ENCODE assay signal across 8 mouse cellular contexts in genomic region chr6:34495140-34495551, GRCm38 (mm10). TPM values are rescaled to one million over a fixed set of nuclear protein-coding genes. Genes with fewer than 3 reads are reported as not detected.
DNase-seq lines count a peak whose midpoint lies in the region.
"Had no signal": no experiment of that assay in that cellular context is flagged by ENCODE, and none has a peak within 500 bp of the region (broad histone marks: within the 10 kb centered on the region; RNA-seq: fewer than 3 reads in every experiment).

No protein-coding gene starts in this region.

- DNase-seq in 416B (ENCODE audit: low read depth), result peak; percentile 69
- peak; percentile 18 for DNase-seq in CD4-positive, CD25-positive, alpha-beta regulatory T cell, adult 2 months (ENCODE audit: low read depth, low spot score)
- peak; percentile 60 to 68 for DNase-seq in kidney, adult 8-10 months
- peak; percentile 33 for DNase-seq in lung, postnatal 36 days
- no peak for DNase-seq in right cerebral cortex, adult 2 months (ENCODE audit: low spot score in 2 of 2)
- DNase-seq in layer of hippocampus, adult 9-11 months, result no peak
- no peak for DNase-seq in left cerebral cortex, adult 18-20 months (ENCODE audit: low spot score in 2 of 2)
- DNase-seq: cerebellum, adult 8-10 months had no signal

RNA-seq across cellular contexts. Expression of gene Bpgm, which starts 19.1 kb away (rescaled TPM):
- total RNA-seq in left cerebral cortex, adult 18-20 months (2021), result 10 to 100 TPM; 58.5 to 66.9 TPM

Comparison
In these comparisons a context has a peak if more than half of its experiments do, and no peak if none do; other contexts are left out.
1. DNase-seq: peak in 416B (single experiment), CD4-positive, CD25-positive, alpha-beta regulatory T cell, adult 2 months (single experiment), kidney, adult 8-10 months (2 of 2) and lung, postnatal 36 days (single experiment); none in right cerebral cortex, adult 2 months (0 of 2), layer of hippocampus, adult 9-11 months (single experiment) and left cerebral cortex, adult 18-20 months (0 of 2).